Comparison of ENCODE assay signal across 10 mouse cellular contexts in genomic region chr10:75091478-75092152, GRCm38 (mm10). TPM values are rescaled to one million over a fixed set of nuclear protein-coding genes. Genes with fewer than 3 reads are reported as not detected.
DNase-seq lines count a peak whose midpoint lies in the region; ATAC-seq and TF ChIP-seq lines count a peak whose summit lies in the region.
"Had no signal": no experiment of that assay in that cellular context is flagged by ENCODE, and none has a peak within 500 bp of the region (broad histone marks: within the 10 kb centered on the region; RNA-seq: fewer than 3 reads in every experiment).

No protein-coding gene starts in this region.

- H3K9me3 ChIP-seq in midbrain, postnatal 0 days (ENCODE audit: low read length): no peaks in the 10 kb centered on the region
- no peaks in the 10 kb centered on the region for H3K9me3 ChIP-seq in midbrain, embryonic 10.5 days (replicated peaks)
- no peaks in the 10 kb centered on the region for H3K9me3 ChIP-seq in midbrain, embryonic 16.5 days (replicated peaks; ENCODE audit: control insufficient read depth, low read length, poor library complexity, severe bottlenecking)
- H3K9me3 ChIP-seq: embryonic facial prominence, embryonic 12.5 days; megakaryocyte, embryonic 14.5 days had no signal

- H3K4me2 ChIP-seq in midbrain, postnatal 0 days (ENCODE audit: low read depth, low read length, poor library complexity, severe bottlenecking): no peak overlapping the region
- no peak overlapping the region for H3K4me2 ChIP-seq in midbrain, embryonic 16.5 days (ENCODE audit: low read length)
- H3K4me2 ChIP-seq: embryonic facial prominence, embryonic 12.5 days had no signal

- no peak for TF ChIP-seq CTCF in midbrain, postnatal 0 days (IDR thresholded peaks at IDR 0.05)
- no peak for TF ChIP-seq CTCF in heart, adult 2 months (IDR thresholded peaks at IDR 0.05)

- H3K36me3 ChIP-seq in midbrain, postnatal 0 days (ENCODE audit: insufficient read depth, low read length): no peaks in the 10 kb centered on the region
- H3K36me3 ChIP-seq in midbrain, embryonic 10.5 days: peaks cover 7% of the 10 kb centered on the region; the same call in 1 of the 2 replicates
- H3K36me3 ChIP-seq in heart, adult 2 months (ENCODE audit: control insufficient read depth, insufficient read depth, low read length): no peaks in the 10 kb centered on the region
- no peaks in the 10 kb centered on the region for H3K36me3 ChIP-seq in midbrain, embryonic 16.5 days (ENCODE audit: control insufficient read depth, insufficient read depth, low read length)
- H3K36me3 ChIP-seq: embryonic facial prominence, embryonic 12.5 days had no signal

- 62% methylated on average over 10 of the region's 10 CpGs for WGBS in midbrain, postnatal 0 days
- WGBS in midbrain, embryonic 10.5 days: 86% methylated on average over 10 of the region's 10 CpGs
- 34% methylated on average over 10 of the region's 10 CpGs for WGBS in heart, adult 2 months
- 79% methylated on average over 10 of the region's 10 CpGs for WGBS in midbrain, embryonic 16.5 days

- no peak overlapping the region for H3K9ac ChIP-seq in midbrain, postnatal 0 days (replicated peaks; ENCODE audit: low read length, poor library complexity, severe bottlenecking)
- no peak overlapping the region for H3K9ac ChIP-seq in heart, adult 2 months (ENCODE audit: low read depth, low read length)
- H3K9ac ChIP-seq in midbrain, embryonic 16.5 days (ENCODE audit: low read depth, low read length): no peak overlapping the region
- H3K9ac ChIP-seq: embryonic facial prominence, embryonic 12.5 days had no signal

- 0 out of 2 replicates have a peak, but pooled peaks cover 1% of the 10 kb centered on the region for H3K79me2 ChIP-seq in heart, adult 2 months (replicated peaks; ENCODE audit: control insufficient read depth, insufficient read depth, low read length)

- no peak for ATAC-seq in midbrain, postnatal 0 days (ENCODE audit: low FRiP score)
- no peak for ATAC-seq in granulocyte monocyte progenitor cell, adult 5-6 weeks (replicated peaks; ENCODE audit: poor library complexity, severe bottlenecking)
- ATAC-seq in midbrain, embryonic 16.5 days: no peak

- no peak overlapping the region for H3K27ac ChIP-seq in midbrain, postnatal 0 days (ENCODE audit: low read depth, low read length)
- H3K27ac ChIP-seq in midbrain, embryonic 10.5 days (replicated peaks): no peak overlapping the region
- peak overlapping the region; percentile 60 for H3K27ac ChIP-seq in heart, adult 2 months
- H3K27ac ChIP-seq in midbrain, embryonic 16.5 days (ENCODE audit: low read length): no peak overlapping the region
- H3K27ac ChIP-seq: embryonic facial prominence, embryonic 12.5 days had no signal

- no peaks in the 10 kb centered on the region for H3K27me3 ChIP-seq in midbrain, postnatal 0 days (ENCODE audit: insufficient read depth, low read length)
- peaks cover 7% of the 10 kb centered on the region; the same call in 1 of the 2 replicates for H3K27me3 ChIP-seq in midbrain, embryonic 10.5 days (ENCODE audit: low read depth, poor library complexity, severe bottlenecking)
- no peaks in the 10 kb centered on the region for H3K27me3 ChIP-seq in heart, adult 2 months (ENCODE audit: control insufficient read depth, insufficient read depth, low read length)
- H3K27me3 ChIP-seq in midbrain, embryonic 16.5 days (ENCODE audit: control insufficient read depth, insufficient read depth, low read depth, low read length): no peaks in the 10 kb centered on the region
- H3K27me3 ChIP-seq: embryonic facial prominence, embryonic 12.5 days; megakaryocyte, embryonic 14.5 days had no signal

- TF ChIP-seq POLR2A in heart, adult 2 months (IDR thresholded peaks at IDR 0.05; ENCODE audit: insufficient read depth, low read depth, low read length): no peak

- 0 out of 2 replicates have a peak, but pooled peaks cover 3% of the 10 kb centered on the region for H3K4me1 ChIP-seq in midbrain, postnatal 0 days (ENCODE audit: insufficient read depth, low read length)
- peaks cover 34% of the 10 kb centered on the region for H3K4me1 ChIP-seq in midbrain, embryonic 10.5 days
- H3K4me1 ChIP-seq in heart, adult 2 months (ENCODE audit: control insufficient read depth, insufficient read depth, low read length): peaks cover 9% of the 10 kb centered on the region
- peaks cover 11% of the 10 kb centered on the region for H3K4me1 ChIP-seq in midbrain, embryonic 16.5 days (ENCODE audit: control insufficient read depth, insufficient read depth, low read length)

- intact Hi-C loops in heart, adult 2 months (cut with DNase I): loop anchor here (5.0 kb wide), 1 partner anchor 41 kb away; no protein-coding TSS in a partner anchor

- peak; percentile 52; the same call in 1 of the 2 replicates for TF ChIP-seq EP300 in heart, adult 2 months (IDR thresholded peaks at IDR 0.05; ENCODE audit: insufficient read depth, low read depth, low read length)

- DNase-seq in midbrain, postnatal 0 days (ENCODE audit: low spot score): peak; percentile 72
- no peak for DNase-seq in midbrain, embryonic 10.5 days (ENCODE audit: low spot score)
- DNase-seq in cerebellum, adult 9-10 months: peak; percentile 77
- peak; percentile 47 to 65 for DNase-seq in heart, adult 2 months
- DNase-seq in skeletal muscle tissue, adult 2 months (ENCODE audit: low read depth, low spot score): peak; percentile 47
- DNase-seq: right cerebral cortex, postnatal 4 days had no signal

- no peak overlapping the region for H3K4me3 ChIP-seq in midbrain, postnatal 0 days (ENCODE audit: low read depth, low read length)
- no peak overlapping the region for H3K4me3 ChIP-seq in midbrain, embryonic 10.5 days
- no peak overlapping the region for H3K4me3 ChIP-seq in heart, adult 2 months
- no peak overlapping the region for H3K4me3 ChIP-seq in midbrain, embryonic 16.5 days (ENCODE audit: low read depth, low read length)
- H3K4me3 ChIP-seq: embryonic facial prominence, embryonic 12.5 days had no signal

RNA-seq across cellular contexts. Expression of gene Bcr, which starts 31.2 kb away (rescaled TPM):
- 59.8 and 63.5 TPM in 2 replicates for total RNA-seq in midbrain, postnatal 0 days (2014; rRNA removed)
- 9.4 and 11.0 TPM in 2 replicates for polyA plus RNA-seq in midbrain, postnatal 0 days (2015; fragmentation: Nextera tagmentation; extraction: Ambion mirVana)
- 5.1 and 6.9 TPM in 2 replicates for polyA plus RNA-seq in midbrain, embryonic 10.5 days (2016; fragmentation: Nextera tagmentation; extraction: Ambion mirVana)
- 1 to 10 TPM; 9.9 to 10.0 TPM for total RNA-seq in heart, adult 2 months (2021)
- polyA plus RNA-seq in heart, adult 2 months (2012; rRNA removed): 7.3 and 8.5 TPM in 2 replicates
- total RNA-seq in granulocyte monocyte progenitor cell, adult 5-6 weeks (2014; fragmentation: Nextera tagmentation): 28.1 and 32.0 TPM in 2 replicates
- 17.7 and 24.5 TPM in 2 replicates for total RNA-seq in granulocyte monocyte progenitor cell, adult 5-6 weeks (2017)
- 12.4 and 13.8 TPM in 2 replicates for polyA plus RNA-seq in midbrain, embryonic 16.5 days (2015; fragmentation: Nextera tagmentation; extraction: Ambion mirVana)

RNA-seq across cellular contexts. Expression of gene Rab36, which starts 54.8 kb away (rescaled TPM):
- total RNA-seq in midbrain, postnatal 0 days (2014; rRNA removed): 15.5 and 18.1 TPM in 2 replicates
- 28.4 and 30.9 TPM in 2 replicates for polyA plus RNA-seq in midbrain, postnatal 0 days (2015; fragmentation: Nextera tagmentation; extraction: Ambion mirVana)
- polyA plus RNA-seq in midbrain, embryonic 10.5 days (2016; fragmentation: Nextera tagmentation; extraction: Ambion mirVana): 9.9 and 10.4 TPM in 2 replicates
- 1 to 10 TPM in 1 of 2 experiments, under 1 TPM in 1; 0.57 to 1.0 TPM for total RNA-seq in heart, adult 2 months (2021)
- 3.2 and 3.4 TPM in 2 replicates for polyA plus RNA-seq in heart, adult 2 months (2012; rRNA removed)
- total RNA-seq in granulocyte monocyte progenitor cell, adult 5-6 weeks (2014; fragmentation: Nextera tagmentation): 1.6 and 2.1 TPM in 2 replicates
- total RNA-seq in granulocyte monocyte progenitor cell, adult 5-6 weeks (2017): 0.99 TPM in 1 of 2 replicates, not detected in the other
- 22.7 and 23.9 TPM in 2 replicates for polyA plus RNA-seq in midbrain, embryonic 16.5 days (2015; fragmentation: Nextera tagmentation; extraction: Ambion mirVana)

RNA-seq across cellular contexts. Expression of gene Rsph14, which starts 59.2 kb away (rescaled TPM):
- total RNA-seq in midbrain, postnatal 0 days (2014; rRNA removed): 0.27 and 1.5 TPM in 2 replicates
- polyA plus RNA-seq in midbrain, postnatal 0 days (2015; fragmentation: Nextera tagmentation; extraction: Ambion mirVana): 0.43 and 1.2 TPM in 2 replicates
- polyA plus RNA-seq in midbrain, embryonic 10.5 days (2016; fragmentation: Nextera tagmentation; extraction: Ambion mirVana): not detected in 2 replicates
- not detected for total RNA-seq in heart, adult 2 months (2021)
- 0.86 TPM in 1 of 2 replicates, not detected in the other for polyA plus RNA-seq in heart, adult 2 months (2012; rRNA removed)
- total RNA-seq in granulocyte monocyte progenitor cell, adult 5-6 weeks (2014; fragmentation: Nextera tagmentation): not detected in 2 replicates
- total RNA-seq in granulocyte monocyte progenitor cell, adult 5-6 weeks (2017): not detected in 2 replicates
- 0.55 and 0.62 TPM in 2 replicates for polyA plus RNA-seq in midbrain, embryonic 16.5 days (2015; fragmentation: Nextera tagmentation; extraction: Ambion mirVana)
- polyA plus RNA-seq: embryonic facial prominence, embryonic 12.5 days had no signal
